Mouse (Mus musculus): ENCODE measurements around the gene Foxj3.
"Not testable (repeated sequence)": the region's sequence is repeated elsewhere in the genome, so short reads cannot be mapped to it uniquely, and the experiment has no call there.

DNA sequence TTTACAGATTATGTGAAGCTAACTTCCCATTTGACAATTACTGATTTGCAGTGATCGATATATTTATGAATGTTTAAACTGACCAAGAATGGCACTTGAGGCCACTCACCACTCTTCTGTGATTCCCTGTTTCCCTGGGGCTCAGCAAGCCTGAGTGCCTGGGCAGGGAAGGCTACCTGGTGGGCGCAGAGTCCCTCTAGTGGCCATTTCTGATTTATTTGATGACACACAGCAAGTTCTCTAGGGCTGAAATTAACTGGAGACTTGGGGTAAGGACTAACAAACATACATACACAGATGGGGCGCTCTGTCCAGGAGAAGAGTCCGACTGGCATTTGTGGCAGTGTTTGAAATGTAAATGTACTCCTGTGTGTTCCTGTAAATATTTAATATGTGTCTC lies 91.6 kb downstream of the Foxj3 start:
- TF ChIP-seq POLR2A (IDR thresholded peaks at IDR 0.05; ENCODE audit: low read depth, low read length); CTCF (IDR thresholded peaks at IDR 0.05; ENCODE audit: borderline replicate concordance, insufficient read depth, low read length): not testable (repeated sequence)
